Mouse (Mus musculus) hematopoietic stem cell, adult 5-6 weeks (primary cell): Measurements from ENCODE around the gene Tmem131l. TPM values are rescaled to one million over a fixed set of nuclear protein-coding genes. Genes with fewer than 3 reads are reported as not detected.
A peak's percentile ranks its signal among the peaks of the same experiment; 100 is the strongest.

Experiments used
- ATAC-seq, 2 experiments: fragments of 125-278 bp in 1 of 2; replicated peaks in 1 of 2; 2 replicates each; pipeline ENCODE4 v1.8.0; 2016 to 2017; ENCODE audit warnings: inconsistent platforms in 2 of 2, mild to moderate bottlenecking in 2 of 2, moderate number of reproducible peaks in 2 of 2, low read depth in 1 of 2, moderate TSS enrichment in 1 of 2; ENCODE audit not compliant: low FRiP score in 2 of 2, poor library complexity in 2 of 2, severe bottlenecking in 2 of 2, insufficient read depth in 1 of 2, low TSS enrichment in 1 of 2
- total RNA-seq: library from RNA; stranded (forward); fragments of 172-1452, 232-1000 nt; gene quantifications from 2 replicates; pipeline ENCODE4 v1.2.3, GENCODE M21; 2017

Tmem131l gene
- total RNA-seq, 1 experiment from 2014 or later = 55.8 TPM

DNA sequence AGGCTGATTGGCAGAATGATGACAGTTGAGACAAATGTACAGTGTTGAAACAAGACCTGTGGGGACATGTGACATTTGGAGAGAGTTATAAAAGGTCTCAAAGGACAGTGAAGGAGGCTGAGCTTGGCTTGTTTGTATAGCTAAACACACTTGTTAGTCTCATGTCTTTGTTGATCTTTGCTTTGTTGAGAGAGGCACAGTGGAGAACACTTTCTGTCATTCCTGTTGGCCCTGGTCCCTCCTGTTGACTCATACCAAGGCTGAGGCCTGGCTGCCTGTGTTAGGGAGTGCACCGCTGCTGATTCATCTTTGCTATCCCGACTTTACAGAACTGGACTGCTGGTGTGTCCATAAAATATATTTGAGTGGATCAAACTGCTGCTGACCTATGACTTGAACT, 174.8 kb downstream of the Tmem131l start:
- ATAC-seq = no peak

DNA sequence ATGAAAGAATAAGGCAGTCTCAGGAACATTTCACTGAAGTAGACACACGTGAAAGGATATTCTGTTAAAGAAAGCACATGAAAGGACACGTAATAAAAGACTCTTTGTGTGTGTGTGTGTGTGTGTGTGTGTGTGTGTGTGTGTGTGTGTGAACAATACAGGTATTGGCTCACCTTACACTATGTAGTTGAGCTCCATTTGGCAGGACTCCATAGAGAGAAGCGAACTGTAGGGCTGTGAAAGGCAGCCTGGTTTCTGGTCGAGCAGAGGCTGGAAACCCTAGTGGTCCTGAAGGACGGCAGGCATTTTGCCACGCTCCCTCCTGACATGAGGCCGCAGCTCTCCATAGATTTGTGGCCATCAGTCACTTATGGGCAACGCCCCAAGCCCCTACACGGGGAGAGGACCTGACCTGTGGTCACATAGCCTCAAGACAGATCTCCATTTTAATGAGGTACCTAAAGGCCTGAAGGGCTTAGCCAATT, 175.9 kb downstream of the Tmem131l start:
- no peak for ATAC-seq

DNA sequence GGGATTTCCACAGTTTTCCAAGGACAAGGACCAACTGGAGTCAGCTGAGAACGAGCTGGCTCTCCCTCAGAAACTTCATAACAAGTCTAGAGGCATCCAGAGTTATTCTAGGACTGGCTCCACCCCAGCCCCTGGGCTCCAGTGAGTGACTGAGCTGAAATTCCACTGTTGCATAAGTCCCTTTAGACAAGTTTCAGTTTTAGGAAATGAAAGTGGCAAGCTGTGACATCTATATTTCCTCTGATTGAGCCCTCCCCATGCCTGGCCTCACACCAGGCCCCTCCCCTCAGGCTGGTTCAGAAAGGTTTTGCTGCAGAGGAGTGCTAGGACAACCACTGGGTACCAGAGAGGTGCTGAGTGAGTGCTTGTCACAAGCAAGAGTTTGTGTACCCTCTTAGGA, 177.0 kb downstream of the Tmem131l start:
- peak; percentile 96 for ATAC-seq

DNA sequence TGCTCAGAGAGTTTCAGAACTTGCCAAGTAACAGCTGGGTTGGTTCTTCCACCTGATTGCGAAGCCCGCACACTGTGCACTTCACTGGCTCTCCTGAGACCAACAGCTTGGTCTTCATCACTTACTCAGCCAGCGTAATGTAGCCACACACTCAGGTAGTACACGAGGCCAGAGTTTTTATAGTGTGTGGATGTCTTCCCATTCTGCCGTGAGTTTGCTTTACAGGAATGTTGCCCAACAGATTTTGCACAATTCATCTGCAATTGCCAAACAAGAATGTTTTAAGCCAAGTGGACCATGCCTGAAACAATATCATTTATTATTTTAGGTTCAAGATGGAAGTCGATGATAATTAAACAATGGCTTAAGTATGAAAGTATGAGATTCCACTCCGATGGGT, 180.4 kb downstream of the Tmem131l start:
- ATAC-seq = no peak; a peak in 1 of 4 replicates

DNA sequence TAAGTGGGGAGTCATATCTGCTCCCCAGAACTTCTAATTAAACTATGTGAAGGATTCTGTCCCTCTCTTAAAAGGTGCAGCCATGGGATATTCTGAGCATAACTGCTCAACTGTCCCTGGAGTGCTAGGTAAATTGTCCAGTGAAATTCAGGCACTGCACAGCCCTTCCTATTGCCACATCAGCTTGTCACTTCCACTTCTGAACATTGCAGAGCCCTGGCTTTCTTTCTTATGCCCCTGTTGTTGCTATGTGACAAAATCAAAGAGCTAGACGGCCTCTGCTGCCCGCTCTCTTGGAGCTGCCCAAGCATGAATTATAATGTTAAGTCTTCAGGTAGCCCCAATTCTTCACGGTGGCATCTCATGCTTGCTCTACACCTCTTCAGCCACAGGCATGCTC, 180.9 kb downstream of the Tmem131l start:
- peak in 1 of 2 experiments; percentile 46; a peak in 1 of 4 replicates for ATAC-seq

DNA sequence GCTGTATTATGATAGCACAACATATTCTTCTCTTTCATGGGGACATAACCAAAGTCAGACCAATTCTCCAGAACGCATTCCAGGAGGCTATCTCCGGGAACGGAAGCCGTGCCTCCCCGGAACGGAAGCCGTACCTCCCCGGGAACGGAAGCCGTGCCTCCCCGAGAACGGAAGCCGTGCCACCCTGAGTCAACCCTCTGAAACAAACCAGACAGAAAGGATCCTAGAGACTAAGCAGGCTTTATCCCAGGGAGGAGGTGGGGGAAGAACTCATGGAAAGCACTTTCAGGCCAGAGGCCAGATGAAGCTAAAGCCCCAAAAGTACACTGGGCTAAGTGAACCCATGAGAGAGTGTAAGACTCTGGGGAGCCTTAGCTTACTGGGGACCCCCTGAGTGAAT, 182.4 kb downstream of the Tmem131l start:
- ATAC-seq = no peak

DNA sequence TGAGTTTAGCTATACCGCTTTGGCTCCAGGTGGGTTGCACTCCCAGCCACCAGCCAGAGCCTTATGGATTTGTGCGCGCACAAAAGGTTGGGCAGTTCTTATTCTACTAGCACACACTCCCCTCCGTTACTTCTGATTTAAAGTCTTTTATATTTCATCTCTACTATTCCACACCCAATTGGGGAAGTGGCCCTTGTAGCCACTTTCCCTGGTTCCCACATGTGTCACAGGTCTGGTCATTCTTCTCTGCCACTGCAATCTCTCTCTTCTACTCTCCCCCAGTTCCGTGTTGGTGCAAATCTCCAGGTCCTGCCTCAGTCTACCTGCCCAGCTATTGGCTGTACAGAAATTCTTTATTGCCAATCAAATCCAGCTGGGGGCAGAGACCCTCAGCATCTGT, 184.3 kb downstream of the Tmem131l start:
- ATAC-seq = no peak

DNA sequence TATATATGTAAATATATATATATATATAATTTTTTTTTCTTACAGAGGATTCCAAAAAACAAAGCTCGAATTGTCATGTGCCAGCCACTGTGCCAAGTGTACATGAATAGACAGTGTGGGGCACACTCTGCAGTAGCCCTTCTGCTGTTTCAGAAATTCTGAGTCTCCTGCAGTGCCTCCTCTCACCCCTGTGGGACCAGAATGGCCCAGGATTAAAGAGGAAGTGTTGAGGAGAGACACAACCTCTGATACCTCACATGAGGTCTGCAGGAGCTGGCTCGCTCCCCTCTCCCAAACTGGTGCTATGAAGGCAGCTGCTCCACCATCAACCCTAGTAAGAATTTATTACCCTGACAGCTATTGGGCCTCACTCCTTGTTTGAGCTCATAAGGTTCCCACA, 190.6 kb downstream of the Tmem131l start:
- ATAC-seq = peak in 1 of 2 experiments; percentile 53; a peak in 1 of 4 replicates

Other genes with a start within 250 kb of the Tmem131l start
- gene Tlr2, start 198.4 kb downstream of the Tmem131l start, total RNA-seq = 9.1 and 12.1 TPM in 2 replicates
- 27.2 and 27.5 TPM in 2 replicates for gene Mnd1, start 115.6 kb upstream of the Tmem131l start, total RNA-seq
- gene Gm6525, start 133.9 kb upstream of the Tmem131l start, total RNA-seq = not detected in 2 replicates